Mouse (Mus musculus) thymus, postnatal 0 days (tissue): Measurements from ENCODE around the gene Mpnd. TPM values are rescaled to one million over a fixed set of nuclear protein-coding genes. Genes with fewer than 3 reads are reported as not detected.

Experiments
- DNase-seq: peaks from one replicate; pipeline ENCODE4 v3.0.0-alpha.2; 2015; ENCODE audit warnings: low spot score
- polyA plus RNA-seq: library from polyadenylated mRNA; unstranded; fragments of >200 nt; fragmentation: Nextera tagmentation; extraction: Ambion mirVana; gene quantifications from 2 replicates; pipeline ENCODE4 v1.2.1, GENCODE M21; 2015

Gene Mpnd
- 65.7 and 65.9 TPM in 2 replicates for polyA plus RNA-seq

DNA sequence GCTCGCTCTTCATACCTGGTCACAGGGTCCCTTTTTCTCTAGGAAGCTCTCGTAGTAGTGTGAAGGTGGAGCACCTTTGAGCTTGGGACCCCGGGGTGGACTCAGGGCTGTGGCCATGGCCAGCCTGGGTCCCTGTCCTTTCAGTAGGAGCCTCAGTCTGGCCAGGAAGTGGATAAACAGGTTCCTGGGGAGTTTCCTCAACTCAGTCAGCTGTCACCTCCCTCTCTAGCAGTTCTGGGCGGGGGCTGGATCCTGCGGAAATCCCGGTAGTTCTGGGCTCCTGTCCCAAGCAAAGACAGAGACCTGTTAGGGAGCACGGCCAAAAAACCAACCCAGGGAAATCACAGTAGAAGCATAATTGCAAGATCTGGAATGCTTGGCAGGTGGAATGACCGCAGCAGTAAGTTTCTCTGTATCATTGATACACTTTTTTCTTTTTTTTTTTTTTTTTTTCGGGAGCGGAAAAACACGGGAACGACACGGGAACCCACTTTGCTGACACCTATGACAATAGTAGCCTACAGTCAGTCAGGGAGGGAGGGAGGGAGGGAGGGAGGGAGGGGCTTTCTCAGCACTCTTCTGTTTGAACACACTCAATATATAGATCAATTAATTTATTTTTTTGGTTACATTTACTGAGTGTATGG is at the start of gene Mpnd, which contains the start of gene Stap2:
Gene Mpnd, plus strand, starts transcription at position 297 of the 647 bp plus-strand sequence.
Gene Stap2, minus strand, starts transcription at position 170 of the 647 bp plus-strand sequence.
- peak; percentile 66 for DNase-seq

DNA sequence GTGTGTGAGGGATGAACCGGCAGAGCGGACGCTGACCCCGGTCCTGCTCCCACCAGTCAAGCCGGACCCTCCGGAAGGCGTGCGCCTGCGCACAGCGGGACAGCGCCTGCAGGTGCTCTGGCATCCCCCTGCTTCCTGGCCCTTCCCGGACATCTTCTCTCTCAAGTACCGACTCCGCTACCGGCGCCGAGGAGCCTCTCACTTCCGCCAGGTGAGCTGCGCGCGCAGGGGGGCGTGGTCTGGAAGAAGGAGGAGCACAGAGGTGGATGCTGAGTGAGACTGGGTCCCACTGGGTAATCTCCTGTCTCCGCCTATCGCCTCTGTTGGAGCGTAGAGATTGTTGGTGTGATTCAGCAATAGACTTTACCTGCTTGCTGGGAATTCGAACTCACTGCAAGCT is 49.4 kb upstream of the Mpnd start:
- DNase-seq, result peak; percentile 88

DNA sequence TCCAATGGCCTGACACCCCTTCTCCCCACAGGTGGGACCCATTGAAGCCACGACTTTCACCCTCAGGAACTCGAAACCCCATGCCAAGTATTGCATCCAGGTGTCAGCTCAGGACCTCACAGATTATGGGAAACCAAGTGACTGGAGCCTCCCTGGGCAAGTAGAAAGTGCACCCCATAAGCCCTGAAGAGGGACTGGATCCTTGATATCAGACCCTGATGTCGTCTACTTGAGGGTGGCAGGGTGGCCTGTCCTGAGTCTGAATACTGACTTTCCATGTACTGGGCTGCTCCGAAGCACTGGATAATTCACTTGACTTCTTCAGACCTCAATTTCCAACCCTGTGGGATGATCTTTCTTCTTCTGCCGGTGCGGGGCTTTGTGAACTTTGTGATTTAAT is 48.9 kb upstream of the Mpnd start:
- DNase-seq, result no peak

DNA sequence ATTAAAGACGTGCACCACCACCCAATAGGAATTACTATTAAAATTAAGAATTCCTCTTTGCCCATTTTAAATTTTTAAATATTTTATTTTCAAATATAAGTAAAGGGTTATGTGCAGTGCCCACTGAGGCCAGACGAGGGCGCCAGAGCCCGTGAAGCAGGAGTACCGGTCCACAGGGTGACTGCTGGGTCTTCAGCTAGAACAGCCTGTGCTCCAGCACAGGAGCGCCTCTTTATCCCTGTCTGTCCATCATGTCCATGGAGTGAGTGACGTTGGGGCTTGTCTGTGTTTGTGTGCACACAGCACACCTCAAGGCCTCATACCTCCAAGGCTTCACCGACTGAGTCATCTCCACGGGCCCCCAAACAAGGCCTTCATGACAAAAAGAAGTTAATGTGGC is 48.3 kb upstream of the Mpnd start:
- DNase-seq, result peak; percentile 72

DNA sequence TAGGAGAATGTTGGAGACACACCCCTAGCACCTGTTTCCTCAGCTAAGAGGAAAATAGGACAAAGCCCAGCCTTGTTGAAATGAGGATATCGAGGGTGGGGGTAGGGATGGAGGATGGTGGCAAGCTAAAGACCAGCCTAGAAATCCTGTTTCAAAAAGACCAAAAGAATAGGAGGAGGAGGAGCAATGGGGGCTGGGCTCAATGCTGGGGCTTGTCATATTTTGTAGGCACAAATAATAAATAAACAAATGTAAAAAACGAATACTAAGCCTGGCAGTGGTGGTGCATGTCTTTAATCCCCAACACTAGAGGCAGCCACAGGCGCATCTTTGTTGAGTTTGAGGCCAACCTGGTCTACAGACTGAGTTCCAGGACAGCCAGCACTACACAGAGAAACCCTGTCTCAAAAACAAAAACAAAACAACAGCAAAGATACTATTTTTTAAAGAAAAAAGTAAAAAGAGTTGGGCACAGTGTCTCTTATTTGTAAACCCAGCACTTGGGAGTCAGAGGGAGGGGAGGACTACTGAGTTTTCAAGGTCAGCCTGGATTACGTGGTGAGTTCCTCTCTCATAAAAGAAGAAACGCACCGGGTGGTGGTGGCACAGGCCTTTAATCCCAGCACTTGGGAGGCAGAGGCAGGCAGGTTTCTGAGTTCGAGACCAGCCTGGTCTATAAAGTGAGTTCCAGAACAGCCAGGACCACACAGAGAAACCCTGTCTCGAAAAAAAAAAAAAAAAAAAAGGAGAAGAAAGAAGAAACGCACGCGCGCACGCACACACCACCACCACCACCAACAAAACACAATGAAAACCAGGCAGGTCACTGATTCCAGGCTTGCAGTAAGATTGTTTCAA is 47.6 kb upstream of the Mpnd start:
- DNase-seq, result no peak

DNA sequence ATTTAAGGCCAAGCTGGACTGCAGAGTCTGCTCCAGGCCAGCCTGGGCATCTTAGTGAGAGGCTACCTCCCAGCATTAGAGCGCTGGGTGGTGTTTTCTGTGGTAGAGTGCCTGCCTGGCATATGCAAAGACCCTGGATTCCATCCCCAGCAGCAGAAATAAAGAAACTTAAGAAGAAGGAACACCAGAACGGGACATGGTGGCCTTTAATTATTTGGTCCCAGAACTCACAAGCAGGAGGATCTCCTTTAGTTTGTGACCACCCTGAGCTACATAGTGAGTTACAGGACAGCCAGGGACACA is 47.0 kb upstream of the Mpnd start:
- DNase-seq, result no peak

DNA sequence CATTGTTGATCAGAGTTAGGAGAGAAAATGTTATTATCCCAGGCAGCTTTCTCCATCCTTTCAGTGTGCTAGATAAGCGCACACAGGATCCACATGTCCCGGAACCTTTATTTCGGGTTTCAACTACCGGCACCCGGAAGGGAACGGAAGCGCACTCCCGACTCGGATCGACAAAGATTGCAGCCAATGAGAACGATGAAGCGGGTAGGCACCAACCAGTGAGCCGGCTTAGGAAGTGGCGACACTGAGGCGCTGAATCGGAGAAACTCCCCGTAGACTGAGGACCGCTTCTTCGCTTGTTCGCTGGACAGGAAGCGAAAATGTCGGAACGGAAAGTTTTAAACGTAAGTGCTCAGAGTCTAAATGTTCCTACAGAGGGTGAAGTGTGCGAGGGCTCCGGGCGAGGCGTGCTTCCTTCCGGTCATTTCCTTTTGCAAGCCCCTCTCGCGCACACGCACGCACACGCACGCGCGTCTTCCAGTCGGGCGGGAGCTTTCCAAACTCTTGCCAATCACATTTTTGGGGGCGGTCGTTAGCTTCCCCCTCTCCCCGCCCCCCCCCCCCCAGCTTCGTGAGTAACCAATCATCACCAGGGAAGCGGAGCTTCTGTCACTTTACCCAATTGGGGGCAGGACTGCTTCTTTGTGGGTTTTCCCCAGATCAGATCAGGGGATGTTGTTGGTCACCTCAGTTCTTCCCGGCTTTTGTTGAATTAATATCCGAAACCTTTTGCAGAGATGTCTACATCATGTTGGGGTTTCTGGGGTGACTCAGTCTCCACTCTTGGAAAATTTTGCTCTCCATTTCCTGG is 46.4 kb upstream of the Mpnd start, which contains the start of gene Yju2:
Gene Yju2, plus strand, starts transcription at position 182 of the 811 bp plus-strand sequence.
- DNase-seq, result peak; percentile 96

DNA sequence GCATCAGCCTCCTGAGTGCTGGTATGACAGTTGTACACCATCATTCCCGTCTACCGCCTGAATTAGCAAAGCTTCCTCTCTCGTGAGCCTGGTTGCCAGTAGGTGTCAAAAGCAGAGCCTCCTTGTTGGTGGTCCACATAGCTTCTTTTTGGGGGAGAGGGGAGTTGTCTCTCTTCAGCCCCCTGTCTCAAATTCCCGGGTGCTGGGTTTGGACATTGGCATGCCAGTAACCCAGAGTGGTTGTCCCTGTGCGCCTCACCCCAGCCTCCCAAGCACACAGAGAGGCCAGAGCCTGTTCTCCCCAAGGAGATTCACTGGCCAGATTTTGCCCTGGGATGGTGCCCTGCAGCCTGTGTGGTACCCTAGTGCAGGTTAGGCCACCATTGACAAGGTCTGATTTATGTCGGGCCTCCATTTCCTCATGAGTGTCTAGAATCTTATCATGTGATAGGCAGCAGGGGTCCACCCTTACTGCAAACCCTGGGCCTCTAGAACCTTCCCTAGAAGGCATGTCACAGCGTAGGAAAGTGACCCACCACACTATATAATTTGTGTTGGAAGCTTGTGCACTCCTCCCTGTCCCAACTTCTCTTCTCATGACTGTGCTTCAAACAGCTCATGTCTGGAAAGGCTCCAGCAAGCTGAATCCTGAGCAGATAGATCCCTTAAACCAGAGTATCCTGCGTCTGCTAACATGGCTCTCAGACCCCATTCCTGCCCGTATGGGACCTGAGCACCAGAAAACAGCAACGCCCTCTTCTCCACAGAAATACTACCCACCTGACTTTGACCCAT is 45.4 kb upstream of the Mpnd start:
- no peak for DNase-seq

DNA sequence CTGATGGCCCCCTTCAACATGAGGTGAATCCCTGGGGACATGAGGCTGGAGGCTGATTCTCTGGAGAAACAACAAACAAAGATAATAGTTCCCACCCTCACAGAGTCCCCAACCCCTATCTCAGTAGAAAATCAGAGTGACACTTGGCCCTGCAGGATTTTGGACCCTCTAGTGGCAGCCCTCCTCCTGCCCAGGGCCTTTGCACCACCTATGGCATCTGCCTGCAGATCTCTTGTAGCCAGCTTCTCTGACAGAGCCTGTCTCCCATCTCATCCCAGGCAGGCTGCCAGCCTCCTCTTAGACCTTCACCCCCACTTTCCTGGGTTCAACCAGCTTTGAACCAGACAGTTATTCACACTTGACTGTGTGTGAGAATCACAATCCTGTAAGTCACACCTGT is 44.7 kb upstream of the Mpnd start:
- no peak for DNase-seq

DNA sequence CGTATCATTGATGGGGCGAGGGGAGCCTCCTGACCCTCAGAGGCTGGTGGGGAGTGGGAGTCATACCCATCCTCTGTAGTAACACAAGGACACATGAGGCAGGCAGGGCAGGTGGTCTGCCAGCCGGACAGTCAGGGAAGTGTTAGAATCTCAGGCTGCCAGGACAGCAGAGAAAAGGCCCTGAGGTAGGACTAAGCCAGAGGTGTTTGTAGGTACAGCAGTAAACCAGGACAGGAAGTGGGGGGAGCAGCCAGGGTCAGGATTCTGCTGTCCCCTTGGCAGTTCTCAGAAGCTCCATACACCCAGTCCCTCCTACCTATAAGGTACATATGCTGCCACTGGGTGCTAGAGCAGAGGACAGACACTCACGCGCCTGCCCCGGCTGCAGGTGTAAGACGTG is 43.9 kb upstream of the Mpnd start:
- DNase-seq, result no peak

DNA sequence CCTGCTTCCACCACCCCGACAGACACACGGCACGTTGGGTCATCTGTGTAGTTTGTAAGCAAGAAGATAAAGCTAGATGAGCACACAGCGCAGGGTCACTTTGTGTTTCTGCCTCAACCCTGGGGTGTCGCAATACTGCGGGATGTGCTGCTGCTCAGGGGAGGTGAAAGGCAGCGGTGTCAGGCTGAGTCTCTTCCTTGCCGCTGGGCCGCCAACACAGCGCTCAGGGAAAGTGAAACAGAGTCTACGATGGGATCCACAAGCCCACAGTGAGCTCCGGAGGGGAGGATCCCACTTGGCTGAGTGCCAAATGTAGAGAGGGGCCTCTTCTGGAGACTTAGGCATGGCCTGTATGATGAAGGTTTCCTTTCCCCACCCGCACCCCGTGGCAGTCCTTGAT is 42.3 kb upstream of the Mpnd start:
- DNase-seq, result no peak

DNA sequence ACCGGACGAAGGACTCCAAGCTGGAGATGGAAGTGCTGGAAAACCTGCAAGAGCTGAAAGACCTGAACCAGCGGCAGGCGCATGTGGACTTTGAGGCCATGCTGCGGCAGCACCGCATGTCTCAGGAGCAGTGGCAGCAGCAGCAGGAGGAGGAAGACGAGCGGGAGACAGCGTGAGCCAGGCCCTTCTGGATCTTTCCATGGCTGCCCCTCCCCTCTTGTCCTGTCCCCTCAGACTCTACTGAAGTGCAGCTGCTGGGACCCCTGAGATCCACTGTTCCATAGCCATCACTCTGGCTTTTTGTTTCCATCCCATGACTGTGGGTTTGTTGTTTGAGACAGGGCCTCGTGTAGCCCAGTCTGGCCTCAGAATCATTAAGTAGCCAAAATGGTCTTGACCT is 41.0 kb upstream of the Mpnd start:
- DNase-seq, result no peak

DNA sequence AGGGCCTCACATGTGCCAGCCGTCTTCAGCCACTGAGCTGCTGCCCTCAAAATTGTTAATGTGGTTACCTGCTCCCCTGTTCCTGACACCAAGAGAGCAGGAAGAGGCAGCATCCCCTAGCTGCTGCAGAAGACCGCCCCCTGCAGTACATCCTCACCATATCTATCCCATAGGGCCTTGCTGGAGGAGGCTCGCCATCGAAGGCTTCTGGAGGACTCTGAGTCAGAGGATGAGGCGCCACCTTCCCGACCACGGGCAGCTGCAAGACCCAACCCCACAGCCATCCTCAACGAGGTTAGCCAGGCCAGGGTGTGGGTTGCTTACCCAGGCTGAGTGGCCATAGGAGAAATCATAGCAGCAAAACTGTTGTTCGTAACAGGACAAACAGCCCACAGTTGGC is 40.5 kb upstream of the Mpnd start:
- no peak for DNase-seq

DNA sequence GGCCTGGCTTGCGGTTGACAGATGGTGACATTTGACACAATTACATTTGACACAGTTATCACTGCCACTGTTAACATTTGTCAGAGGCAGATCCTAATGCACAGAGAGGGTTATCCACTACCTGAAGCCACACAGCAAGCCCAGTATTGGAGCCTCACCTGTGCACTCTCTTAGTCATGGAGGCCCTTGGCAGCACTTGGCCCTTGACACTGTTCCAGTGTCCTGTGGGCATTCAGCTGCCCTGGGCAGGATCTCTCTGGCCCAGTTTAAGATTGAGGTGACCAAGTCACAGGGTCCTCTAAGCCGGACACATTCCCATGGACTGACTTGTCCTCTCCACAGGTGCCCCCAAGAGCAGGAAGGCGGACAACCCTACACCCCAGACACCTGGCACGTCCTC is 38.3 kb upstream of the Mpnd start:
- DNase-seq, result no peak

DNA sequence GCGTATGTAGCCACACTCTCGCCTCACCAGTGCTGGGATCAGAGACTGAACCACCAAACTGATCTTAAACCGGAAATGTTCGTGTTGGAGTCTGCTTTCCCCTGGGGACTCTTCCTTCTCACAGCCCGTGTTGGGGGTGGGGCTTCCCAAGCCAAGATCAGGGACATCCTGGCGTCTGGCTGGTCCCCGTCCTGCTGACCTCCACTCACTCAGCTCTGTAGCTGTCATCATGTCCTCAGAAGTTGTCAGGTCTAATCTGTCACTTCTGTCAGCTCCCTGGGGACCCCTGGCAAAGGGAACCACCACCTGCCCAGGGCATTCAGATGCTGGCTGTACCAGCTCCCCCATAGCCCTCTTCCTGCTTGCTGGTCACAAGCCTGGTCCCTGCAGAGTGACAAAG is 37.3 kb upstream of the Mpnd start:
- DNase-seq, result no peak

DNA sequence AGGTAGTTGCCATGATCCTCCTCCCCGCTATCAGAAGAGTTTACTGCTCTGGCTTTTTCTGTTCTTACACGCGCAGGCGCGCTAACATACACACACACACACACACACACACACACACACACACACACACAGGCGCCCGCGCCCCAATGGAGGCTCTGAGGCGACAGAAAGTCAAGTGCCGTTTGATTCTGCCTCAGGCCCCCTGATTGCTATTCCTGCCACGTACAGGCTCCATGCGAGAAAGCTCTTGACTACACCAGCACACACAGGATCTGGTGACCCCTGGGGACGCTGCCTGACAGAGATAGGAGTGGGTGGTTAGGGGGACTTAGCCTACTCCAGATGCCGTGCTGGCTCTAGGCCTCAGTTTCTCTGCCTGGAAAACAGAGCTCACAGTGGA is 36.0 kb upstream of the Mpnd start:
- DNase-seq, result no peak

DNA sequence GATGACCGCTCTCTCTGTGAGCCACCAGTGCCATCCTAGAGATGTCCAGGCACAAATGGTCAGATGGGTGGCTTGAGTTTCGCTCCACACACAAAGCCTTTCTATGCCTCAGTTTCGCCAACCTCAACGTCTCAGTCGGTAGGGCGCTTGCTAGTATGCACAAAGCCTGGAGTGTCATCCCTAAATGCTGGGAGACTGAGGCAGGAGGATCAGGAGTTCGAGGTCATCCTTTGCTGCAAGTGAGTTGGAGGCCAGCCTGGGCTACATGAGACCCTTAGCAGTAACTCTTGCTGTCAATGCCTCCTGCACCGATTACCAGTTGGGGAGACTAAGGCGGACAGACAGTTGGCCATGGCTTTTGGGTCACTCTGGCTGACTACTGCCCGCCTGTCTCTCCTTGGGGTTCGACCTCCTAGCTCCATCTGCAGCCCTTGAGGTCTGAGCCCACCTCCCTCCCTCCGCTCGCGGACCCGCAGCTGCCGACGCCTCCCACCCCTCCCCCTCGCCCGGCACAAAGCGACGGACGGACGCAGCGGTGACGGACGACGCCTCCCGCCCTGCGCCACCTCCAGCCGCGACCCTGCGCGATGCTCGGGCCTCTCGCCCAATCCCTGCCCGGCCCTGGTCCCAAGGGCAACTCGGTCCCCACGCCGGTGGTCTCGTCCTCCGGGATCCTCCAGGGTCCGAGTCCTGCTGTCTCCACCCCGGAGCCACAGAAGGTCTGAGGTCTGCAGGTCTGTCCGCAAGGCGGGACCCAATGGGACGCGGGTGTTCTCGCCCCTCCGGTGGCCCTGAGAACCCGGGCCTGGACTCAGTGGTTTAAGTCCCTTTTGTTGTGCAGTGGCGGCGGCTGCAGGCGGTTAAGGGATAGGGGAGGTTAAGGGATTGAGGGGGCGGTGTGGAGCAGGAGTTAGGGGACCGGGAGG is 35.3 kb upstream of the Mpnd start, which contains the start of gene Shd:
Gene Shd, plus strand, starts transcription at position 502 of the 926 bp plus-strand sequence.
- no peak for DNase-seq

DNA sequence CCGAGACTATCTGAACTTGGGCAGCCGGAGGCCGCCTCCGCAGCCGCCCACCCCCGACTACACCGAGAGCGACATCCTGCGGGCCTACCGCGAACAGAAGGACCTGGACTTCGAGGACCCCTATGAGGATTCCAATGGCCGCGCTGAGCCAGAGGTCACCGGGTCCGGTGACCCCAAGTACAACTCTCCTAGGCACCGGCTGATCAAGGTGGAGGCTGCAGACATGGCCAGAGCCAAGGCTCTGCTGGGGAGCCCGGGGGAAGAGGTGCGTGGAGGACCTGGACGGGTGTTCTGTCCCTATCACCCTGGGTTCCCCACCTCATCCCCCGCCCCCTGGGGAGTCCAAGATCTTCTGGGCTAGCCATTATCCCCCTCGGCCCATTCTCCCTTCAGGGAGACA is 34.1 kb upstream of the Mpnd start:
- no peak for DNase-seq

DNA sequence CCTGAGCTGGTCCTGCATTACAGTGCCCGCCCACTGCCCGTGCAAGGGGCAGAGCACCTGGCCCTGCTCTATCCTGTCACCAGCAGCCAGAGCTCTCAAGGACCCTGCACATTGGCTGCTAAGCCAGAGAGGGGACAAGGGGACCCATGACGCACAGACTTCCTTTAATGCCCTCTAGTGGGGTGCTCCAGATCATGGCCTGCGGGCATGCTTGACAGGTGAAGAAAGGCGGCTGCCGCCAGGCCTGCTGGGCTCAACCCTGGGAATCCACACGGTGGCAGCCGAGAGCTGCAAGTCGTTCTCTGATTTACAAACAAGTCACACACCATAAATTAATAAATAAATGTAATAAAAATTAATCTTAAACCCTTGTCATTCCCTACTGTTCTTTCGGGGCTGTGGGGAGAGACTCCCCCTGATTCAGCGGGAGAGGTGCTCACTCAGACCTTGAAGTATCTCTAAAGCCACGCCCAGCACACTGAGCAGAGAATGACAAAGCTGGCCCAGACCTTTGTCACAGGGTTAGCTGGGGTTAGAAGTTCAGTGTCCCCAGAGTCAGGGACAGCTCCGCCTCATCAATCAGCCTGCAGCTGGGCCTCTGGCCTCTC is 29.2 kb upstream of the Mpnd start:
- peak; percentile 85 for DNase-seq

DNA sequence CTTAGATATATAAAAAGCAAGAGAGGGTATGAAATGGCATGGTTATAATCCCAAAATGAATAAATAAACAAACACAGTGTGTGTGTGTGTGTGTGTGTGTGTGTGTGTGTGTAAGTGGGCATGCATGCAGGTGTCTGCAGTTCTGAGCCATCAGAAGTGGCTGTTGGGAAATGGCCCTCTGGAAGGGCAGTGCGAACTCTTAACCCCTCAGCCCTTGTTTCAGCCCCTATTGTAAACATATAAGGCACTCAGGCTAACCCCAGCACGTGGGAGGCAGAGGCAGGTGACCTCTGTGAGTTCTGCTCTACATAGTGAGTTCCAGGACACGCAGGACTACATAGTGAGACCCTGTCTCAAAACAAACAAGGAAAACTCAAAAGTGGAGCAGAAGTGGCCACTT is 28.2 kb upstream of the Mpnd start:
- DNase-seq, result no peak
